Mouse (Mus musculus): ENCODE results near the gene Jaml. TPM values are rescaled to one million over a fixed set of nuclear protein-coding genes. Genes with fewer than 3 reads are reported as not detected.

The Jaml gene
- polyA plus RNA-seq, 1 experiment from 2014 or later = 0.68 TPM

DNA sequence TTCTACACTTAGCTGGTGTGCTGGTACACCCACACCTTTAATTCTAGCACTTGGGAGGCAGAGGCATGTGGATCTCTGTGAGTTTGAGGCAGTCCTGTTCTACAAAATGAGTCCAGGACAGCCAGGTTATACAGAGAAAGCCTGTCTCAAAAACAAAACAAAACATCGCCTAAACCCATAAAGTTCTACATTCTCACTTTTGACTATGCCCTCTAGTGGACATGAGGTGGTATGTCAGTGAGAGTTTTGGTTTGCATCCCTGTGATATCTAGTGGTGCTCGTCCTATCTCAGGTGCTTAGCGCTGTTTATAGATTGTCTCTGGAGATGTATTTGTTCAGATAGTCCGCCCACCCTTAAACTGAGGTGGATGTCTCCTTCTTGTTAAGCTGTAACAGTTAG is 30.5 kb upstream of the Jaml start:
- peak; percentile 83 for TF ChIP-seq CTCF (IDR thresholded peaks at IDR 0.05; ENCODE audit: low read depth)
- no peak for TF ChIP-seq EP300 (IDR thresholded peaks at IDR 0.05; ENCODE audit: low read depth)
- no peaks in the 10 kb centered on the region for H3K9me3 ChIP-seq (ENCODE audit: low read length)
- DNase-seq = no peak
- 0 out of 2 replicates have a peak, but pooled peaks have one; percentile 21 for ATAC-seq
- 0 out of 2 replicates have a peak, but pooled peaks cover 5% of the 10 kb centered on the region for H3K27me3 ChIP-seq (ENCODE audit: insufficient read depth, low read length)
- H3K4me3 ChIP-seq (ENCODE audit: low read depth, low read length) = no peak overlapping the region
- no peak overlapping the region for H3K9ac ChIP-seq (replicated peaks)
- no peaks in the 10 kb centered on the region for H3K4me1 ChIP-seq (ENCODE audit: insufficient read depth)
- peaks cover 12% of the 10 kb centered on the region; the same call in 1 of the 2 replicates for H3K36me3 ChIP-seq (replicated peaks; ENCODE audit: insufficient read depth, low read length)
- H3K4me2 ChIP-seq (ENCODE audit: low read depth, low read length) = no peak overlapping the region
- 19% methylated on average over 4 of the region's 4 CpGs for WGBS (ENCODE audit: insufficient replicate concordance)
- H3K27ac ChIP-seq (ENCODE audit: low read depth) = no peak overlapping the region

- ATAC-seq (no peak), DNase-seq (no peak)
- Histone ChIP-seq H3K27ac (ENCODE audit: low read depth) (no peak overlapping the region), H3K27me3 (ENCODE audit: insufficient read depth, low read length) (0 out of 2 replicates have a peak, but pooled peaks cover 3% of the 10 kb centered on the region), H3K4me3 (ENCODE audit: low read depth, low read length) (no peak overlapping the region), H3K9ac (replicated peaks) (no peak overlapping the region), H3K36me3 (replicated peaks; ENCODE audit: insufficient read depth, low read length) (peaks cover 12% of the 10 kb centered on the region; the same call in 1 of the 2 replicates), H3K4me1 (ENCODE audit: insufficient read depth) (no peaks in the 10 kb centered on the region), H3K9me3 (ENCODE audit: low read length) (no peaks in the 10 kb centered on the region), H3K4me2 (ENCODE audit: low read depth, low read length) (no peak overlapping the region)
- TF ChIP-seq EP300 (IDR thresholded peaks at IDR 0.05; ENCODE audit: low read depth) = no peak
- no peak for TF ChIP-seq CTCF (IDR thresholded peaks at IDR 0.05; ENCODE audit: low read depth)
- 48% methylated on average over 1 of the region's 1 CpGs for WGBS (ENCODE audit: insufficient replicate concordance)
Measured at GRCm38 (mm10) chr9:45049731-45050130, 29.3 kb upstream of the Jaml start.

DNA sequence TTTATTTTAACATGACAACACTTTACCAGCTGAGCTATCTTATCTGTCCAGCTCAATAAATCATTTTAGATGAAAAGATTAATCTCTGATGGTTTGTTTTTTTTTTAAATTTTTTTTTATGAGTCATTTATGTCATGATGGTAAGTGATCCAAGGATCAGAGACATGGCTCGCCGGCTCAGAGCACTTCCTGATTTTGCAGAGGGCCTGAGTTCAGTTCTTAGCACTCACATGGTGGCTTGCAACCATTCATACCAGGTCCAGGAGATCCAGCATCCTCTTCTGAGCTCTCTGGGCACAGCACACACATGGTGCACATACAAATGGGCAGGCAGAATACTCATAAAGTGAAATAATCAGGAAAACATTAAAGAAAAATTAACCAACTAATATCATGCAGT is 28.7 kb upstream of the Jaml start:
- TF ChIP-seq CTCF (IDR thresholded peaks at IDR 0.05; ENCODE audit: low read depth) (no peak), EP300 (IDR thresholded peaks at IDR 0.05; ENCODE audit: low read depth) (no peak)
- peaks cover 9% of the 10 kb centered on the region; the same call in 1 of the 2 replicates for H3K36me3 ChIP-seq (replicated peaks; ENCODE audit: insufficient read depth, low read length)
- no peak for ATAC-seq
- no peaks in the 10 kb centered on the region; the same call in 1 of the 2 replicates for H3K4me1 ChIP-seq (ENCODE audit: insufficient read depth)
- no peak overlapping the region for H3K4me2 ChIP-seq (ENCODE audit: low read depth, low read length)
- no peak overlapping the region for H3K4me3 ChIP-seq (ENCODE audit: low read depth, low read length)
- DNase-seq = no peak
- no peak overlapping the region for H3K27ac ChIP-seq (ENCODE audit: low read depth)
- 0 out of 2 replicates have a peak, but pooled peaks cover 5% of the 10 kb centered on the region for H3K27me3 ChIP-seq (ENCODE audit: insufficient read depth, low read length)
- WGBS (ENCODE audit: insufficient replicate concordance) = 83% methylated on average over 2 of the region's 2 CpGs
- no peaks in the 10 kb centered on the region for H3K9me3 ChIP-seq (ENCODE audit: low read length)
- no peak overlapping the region for H3K9ac ChIP-seq (replicated peaks)

DNA sequence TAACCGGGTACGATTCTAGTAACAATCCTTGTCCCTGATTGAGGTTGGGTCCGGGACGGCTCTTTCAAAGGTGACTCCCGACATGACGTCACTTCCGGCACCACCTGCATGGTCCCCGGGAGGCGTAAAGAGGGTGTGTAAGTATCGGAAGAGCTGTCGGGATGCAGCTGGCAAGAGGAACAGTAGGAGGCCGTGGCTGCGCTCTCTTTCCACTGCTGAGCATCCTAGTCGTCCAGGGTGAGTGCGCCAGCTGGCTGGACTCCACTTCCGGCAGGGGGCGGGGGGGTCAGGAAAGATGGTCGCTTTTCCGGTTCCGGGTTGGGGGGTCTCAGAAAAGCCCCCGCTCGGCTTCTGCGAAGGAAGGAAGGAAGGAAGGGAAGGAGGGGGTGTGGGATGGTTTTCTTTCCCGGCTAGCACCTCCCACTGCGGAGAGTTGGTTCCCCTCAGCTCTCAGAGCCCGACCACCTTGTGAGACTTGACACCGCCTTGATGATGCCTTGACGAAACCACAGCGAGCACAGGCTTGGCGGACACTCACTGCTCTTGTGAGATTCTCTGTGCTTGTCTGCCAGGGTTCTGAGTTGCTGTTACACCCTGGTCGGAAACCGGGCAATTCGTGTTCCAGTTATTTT is 23.8 kb upstream of the Jaml start, which contains the start of gene Mpzl3:
TSS of gene Mpzl3 (plus strand) at position 105 of the 632 bp plus-strand sequence.
- 3% methylated on average over 33 of the region's 33 CpGs for WGBS (ENCODE audit: insufficient replicate concordance)
- peak within 1 kb of the TSS; percentile 91 for H3K27ac ChIP-seq (ENCODE audit: low read depth)
- H3K4me2 ChIP-seq (ENCODE audit: low read depth, low read length) = peak within 1 kb of the TSS; percentile 71
- no peaks in the 10 kb centered on the region; the same call in 1 of the 2 replicates for H3K4me1 ChIP-seq (ENCODE audit: insufficient read depth)
- peak within 1 kb of the TSS; percentile 51 for H3K9ac ChIP-seq (replicated peaks)
- H3K9me3 ChIP-seq (ENCODE audit: low read length) = no peaks in the 10 kb centered on the region
- H3K36me3 ChIP-seq (replicated peaks; ENCODE audit: insufficient read depth, low read length) = peaks cover 2% of the 10 kb centered on the region; the same call in 1 of the 2 replicates
- H3K27me3 ChIP-seq (ENCODE audit: insufficient read depth, low read length) = 0 out of 2 replicates have a peak, but pooled peaks cover 5% of the 10 kb centered on the region
- TF ChIP-seq CTCF (IDR thresholded peaks at IDR 0.05; ENCODE audit: low read depth) = peak; percentile 20; the same call in 1 of the 2 replicates
- TF ChIP-seq EP300 (IDR thresholded peaks at IDR 0.05; ENCODE audit: low read depth) = no peak
- DNase-seq = peak; percentile 81
- peak; percentile 87 for ATAC-seq
- peak within 1 kb of the TSS; percentile 53 for H3K4me3 ChIP-seq (ENCODE audit: low read depth, low read length)

DNA sequence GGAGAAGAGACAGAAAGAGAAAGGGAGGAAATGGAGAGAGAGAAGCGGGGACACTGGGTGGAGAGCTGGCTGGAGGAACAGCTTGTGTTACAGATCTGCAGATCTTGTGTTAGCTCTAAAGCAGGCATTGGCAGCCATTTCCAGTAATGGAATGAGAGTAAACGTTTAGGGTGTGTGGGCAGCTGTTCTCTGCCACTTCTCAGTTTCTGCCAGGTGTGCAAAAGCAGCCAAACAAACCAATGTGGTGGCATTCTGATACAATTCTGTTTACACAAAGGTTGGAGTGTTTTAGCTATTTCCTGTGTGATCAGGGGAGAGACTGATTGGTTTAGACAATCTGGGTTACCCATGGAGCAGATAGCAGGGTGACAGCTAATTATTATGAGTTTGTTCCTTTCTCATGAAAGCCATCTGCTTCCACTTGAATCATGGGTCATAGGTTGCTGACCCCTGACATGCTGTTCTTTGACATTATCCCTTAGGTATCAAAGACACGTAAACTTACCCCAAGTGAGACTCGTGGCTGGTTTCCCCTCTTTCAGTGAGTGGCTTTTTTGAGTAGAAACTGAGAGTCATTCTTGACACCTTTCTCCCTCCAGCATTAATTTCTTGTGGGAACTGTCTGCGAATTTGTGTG is 20.6 kb upstream of the Jaml start:
- ATAC-seq (no peak), DNase-seq (no peak)
- Histone ChIP-seq H3K36me3 (replicated peaks; ENCODE audit: insufficient read depth, low read length) (0 out of 2 replicates have a peak, but pooled peaks cover 3% of the 10 kb centered on the region), H3K27me3 (ENCODE audit: insufficient read depth, low read length) (0 out of 2 replicates have a peak, but pooled peaks cover 3% of the 10 kb centered on the region), H3K9ac (replicated peaks) (no peak overlapping the region), H3K4me2 (ENCODE audit: low read depth, low read length) (no peak overlapping the region), H3K4me3 (ENCODE audit: low read depth, low read length) (no peak overlapping the region), H3K27ac (ENCODE audit: low read depth) (no peak overlapping the region), H3K9me3 (ENCODE audit: low read length) (no peaks in the 10 kb centered on the region), H3K4me1 (ENCODE audit: insufficient read depth) (peaks cover 2% of the 10 kb centered on the region; the same call in 1 of the 2 replicates)
- 44% methylated on average over 5 of the region's 5 CpGs for WGBS (ENCODE audit: insufficient replicate concordance)
- TF ChIP-seq EP300 (IDR thresholded peaks at IDR 0.05; ENCODE audit: low read depth) = no peak
- TF ChIP-seq CTCF (IDR thresholded peaks at IDR 0.05; ENCODE audit: low read depth) = no peak

DNA sequence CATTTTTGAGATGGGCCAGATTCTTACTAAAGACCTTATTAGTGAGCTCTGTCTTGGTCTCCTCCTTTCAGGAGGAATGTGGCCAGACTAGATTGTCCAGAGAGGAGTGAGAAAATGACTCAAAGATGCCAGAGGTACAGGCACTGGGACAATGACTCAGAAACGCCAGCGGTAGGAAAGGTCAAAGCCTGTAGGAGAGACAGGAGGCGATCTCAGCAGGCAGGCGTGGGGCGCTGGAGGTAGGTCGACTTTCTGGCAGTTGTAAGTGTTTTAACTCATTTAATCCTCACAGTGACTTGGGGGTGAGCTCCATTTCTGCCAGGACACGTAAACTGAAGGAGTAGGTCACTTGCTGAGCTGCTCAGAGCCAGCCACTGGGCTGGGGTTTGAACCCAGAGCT is 18.8 kb upstream of the Jaml start:
- WGBS (ENCODE audit: insufficient replicate concordance) = 54% methylated on average over 7 of the region's 7 CpGs
- Histone ChIP-seq H3K4me1 (ENCODE audit: insufficient read depth) (peaks cover 6% of the 10 kb centered on the region), H3K36me3 (replicated peaks; ENCODE audit: insufficient read depth, low read length) (0 out of 2 replicates have a peak, but pooled peaks cover 3% of the 10 kb centered on the region), H3K4me3 (ENCODE audit: low read depth, low read length) (no peak overlapping the region), H3K9ac (replicated peaks) (no peak overlapping the region), H3K4me2 (ENCODE audit: low read depth, low read length) (no peak overlapping the region), H3K9me3 (ENCODE audit: low read length) (no peaks in the 10 kb centered on the region), H3K27me3 (ENCODE audit: insufficient read depth, low read length) (no peaks in the 10 kb centered on the region), H3K27ac (ENCODE audit: low read depth) (no peak overlapping the region)
- DNase-seq (no peak), ATAC-seq (no peak)
- no peak for TF ChIP-seq CTCF (IDR thresholded peaks at IDR 0.05; ENCODE audit: low read depth)
- no peak for TF ChIP-seq EP300 (IDR thresholded peaks at IDR 0.05; ENCODE audit: low read depth)

Measured in liver, postnatal 0 days (tissue).